Mouse (Mus musculus) bone marrow, adult 2 months (tissue): Measurements from ENCODE around the gene D430041D05Rik. TPM values are rescaled to one million over a fixed set of nuclear protein-coding genes. Genes with fewer than 3 reads are reported as not detected.

ENCODE experiments used
- H3K27ac ChIP-seq: fragments of 200-500 bp; 2 replicates; pipeline ENCODE4 v1.5.1; 2012; ENCODE audit warnings: low read depth, mild to moderate bottlenecking, control low read depth, inconsistent platforms, low read length; ENCODE audit not compliant: control insufficient read depth, poor library complexity, insufficient read depth
- H3K4me1 ChIP-seq: fragments of 200-500 bp; 2 replicates; pipeline ENCODE4 v1.6.1; 2011; ENCODE audit warnings: low read length; ENCODE audit not compliant: control insufficient read depth, insufficient read depth
- H3K4me3 ChIP-seq: fragments of 200-500 bp; replicated peaks from 2 replicates; pipeline ENCODE3; 2011; ENCODE audit warnings: mild to moderate bottlenecking, low read depth, low read length, control low read depth; ENCODE audit not compliant: control insufficient read depth
- CTCF ChIP-seq: fragments of 200-500 bp; IDR thresholded peaks from 2 replicates; pipeline ENCODE4 v1.5.1; 2011; ENCODE audit warnings: low read length, control low read depth; ENCODE audit not compliant: control insufficient read depth, insufficient read depth
- POLR2A ChIP-seq: fragments of 200-500 bp; IDR thresholded peaks from 2 replicates; pipeline ENCODE4 v1.6.1; 2011; ENCODE audit warnings: low read depth, mild to moderate bottlenecking, control low read depth, low read length, borderline replicate concordance; ENCODE audit not compliant: control insufficient read depth
- WGBS: fragments of 180-500 bp; shearing (Covaris S2); methylation state at CpG from one replicate; pipeline ENCODE4 v1.1.7; 2018; 5-methylcytosine and 5-hydroxymethylcytosine counted together
- polyA plus RNA-seq: library from polyadenylated mRNA; stranded (reverse); fragments of >200 nt; gene quantifications from 2 replicates; pipeline ENCODE4 v1.2.4, GENCODE M21; 2011; ENCODE audit warnings: low replicate concordance; ENCODE audit not compliant: missing spikeins, insufficient read depth, insufficient read length

The D430041D05Rik gene
- polyA plus RNA-seq, 1 experiment, result not detected

DNA sequence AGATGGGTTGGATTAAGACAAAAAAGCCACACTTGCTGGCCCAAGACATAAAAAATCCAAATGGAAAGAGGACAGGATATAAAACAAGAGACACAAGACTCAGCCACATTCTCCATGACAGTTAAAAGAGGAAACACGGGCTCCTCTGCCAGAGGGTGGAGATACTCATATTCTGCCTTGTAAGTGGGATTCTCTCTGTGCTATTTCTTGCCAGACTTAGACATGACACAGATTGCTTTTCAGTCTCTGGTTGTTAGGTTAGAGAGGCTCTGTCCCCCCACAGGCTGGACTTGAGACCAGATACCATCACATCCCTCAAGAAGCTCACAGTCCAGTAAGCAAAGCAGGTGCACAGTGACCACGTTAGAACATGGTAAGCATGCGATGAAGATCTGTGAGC, 2.2 kb upstream of the D430041D05Rik start:
- Histone ChIP-seq H3K4me3 (no peak overlapping the region), H3K27ac (no peak overlapping the region), H3K4me1 (no peaks in the 10 kb centered on the region)
- TF ChIP-seq CTCF (no peak), POLR2A (no peak)
- 74% methylated on average over 3 of the region's 3 CpGs for WGBS

DNA sequence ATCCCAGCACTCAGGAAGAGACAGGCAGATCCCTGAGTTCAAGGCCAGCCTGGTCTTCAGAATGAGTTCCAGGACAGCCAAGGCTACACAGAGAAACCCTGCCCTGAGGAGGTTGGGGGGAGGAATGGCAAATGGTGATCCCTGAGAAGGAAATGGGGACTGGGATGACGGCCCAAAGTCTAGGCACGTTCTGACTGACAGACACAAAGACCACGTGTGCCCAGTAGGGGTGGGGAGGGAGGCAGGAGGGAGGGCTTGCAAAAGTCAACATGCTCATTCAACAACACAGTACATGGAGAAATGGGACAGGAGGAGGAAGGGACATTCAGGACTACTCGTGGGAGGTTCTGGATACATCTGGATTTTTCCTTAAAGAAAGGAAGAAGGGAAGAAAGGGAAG, 1.7 kb upstream of the D430041D05Rik start:
- TF ChIP-seq CTCF, result no peak
- TF ChIP-seq POLR2A, result no peak
- WGBS, result 27% methylated on average over 4 of the region's 4 CpGs
- no peaks in the 10 kb centered on the region for H3K4me1 ChIP-seq
- no peak overlapping the region for H3K27ac ChIP-seq
- no peak overlapping the region for H3K4me3 ChIP-seq

DNA sequence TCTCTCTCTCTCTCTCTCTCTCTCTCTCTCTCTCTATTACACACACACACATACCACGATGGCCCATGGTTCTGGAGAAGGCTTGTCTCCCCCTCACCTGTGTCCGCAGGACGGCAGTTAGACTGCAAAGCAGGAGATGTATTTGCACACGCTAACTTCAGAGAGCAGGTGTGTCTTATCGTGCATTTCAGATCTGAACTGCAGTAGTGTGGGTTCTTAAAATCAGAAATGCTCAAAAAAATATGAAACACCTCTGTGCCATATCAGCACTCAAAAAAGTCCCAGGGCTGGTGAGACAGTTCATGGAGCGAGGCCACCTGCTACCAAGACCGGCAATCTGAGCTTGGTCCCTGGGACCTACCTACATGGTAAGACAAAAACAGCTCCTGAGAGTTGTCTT, 993 bp upstream of the D430041D05Rik start:
- TF ChIP-seq CTCF (no peak), POLR2A (no peak)
- Histone ChIP-seq H3K4me3 (no peak overlapping the region), H3K4me1 (no peaks in the 10 kb centered on the region), H3K27ac (no peak overlapping the region)
- WGBS, result 76% methylated on average over 7 of the region's 7 CpGs

DNA sequence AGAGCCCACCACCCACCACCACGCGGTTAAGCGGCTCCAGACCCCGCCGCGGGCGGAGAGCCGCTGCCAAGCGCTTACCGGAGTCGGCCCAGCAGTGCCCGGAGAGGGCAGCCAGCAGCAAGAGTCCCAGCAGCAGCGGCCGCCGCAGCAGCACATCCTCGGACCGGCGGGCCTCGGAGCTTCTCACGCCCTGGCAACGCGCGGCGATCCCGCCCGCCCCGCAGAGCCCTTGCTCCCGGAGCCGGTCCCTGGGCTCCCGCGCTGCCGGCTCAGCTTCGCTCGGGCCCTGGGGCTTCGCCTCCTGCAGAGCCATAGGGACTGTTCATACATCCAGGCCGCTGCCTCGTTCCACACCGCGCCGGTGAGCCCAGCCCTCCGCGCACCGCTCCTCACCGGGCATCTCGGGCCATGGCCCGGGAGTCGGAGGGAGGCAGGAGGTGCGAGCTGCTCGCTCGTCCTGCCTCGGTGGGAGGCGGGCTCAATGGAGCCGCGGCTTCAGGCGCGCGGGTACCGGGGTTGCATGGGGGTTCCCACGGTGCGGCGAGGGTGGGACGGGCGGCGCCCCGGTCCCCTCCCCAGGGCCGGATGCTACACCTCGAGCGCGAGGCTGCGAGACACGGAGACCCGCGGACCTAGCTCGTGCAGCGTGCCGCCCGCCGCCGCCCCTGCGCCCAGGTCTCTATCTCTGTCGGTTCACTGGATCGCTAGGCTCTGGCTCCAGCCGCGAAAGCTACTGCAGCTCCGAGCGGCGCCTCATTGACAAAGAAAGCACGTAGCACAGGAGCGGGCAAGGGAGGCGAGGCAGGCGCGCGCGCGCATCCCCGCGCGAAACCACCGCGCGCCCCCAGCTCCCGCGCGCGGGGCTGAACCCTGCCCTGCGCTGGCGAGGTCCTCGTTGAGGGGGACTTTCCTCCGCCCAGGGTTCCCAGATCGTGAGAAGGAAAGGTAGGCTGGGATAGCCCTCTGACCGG, 677 bp downstream of the D430041D05Rik start:
- TF ChIP-seq CTCF (no peak), POLR2A (no peak)
- no peak overlapping the region for H3K4me3 ChIP-seq
- 2% methylated on average over 111 of the region's 111 CpGs for WGBS
- no peaks in the 10 kb centered on the region for H3K4me1 ChIP-seq
- H3K27ac ChIP-seq, result no peak overlapping the region

DNA sequence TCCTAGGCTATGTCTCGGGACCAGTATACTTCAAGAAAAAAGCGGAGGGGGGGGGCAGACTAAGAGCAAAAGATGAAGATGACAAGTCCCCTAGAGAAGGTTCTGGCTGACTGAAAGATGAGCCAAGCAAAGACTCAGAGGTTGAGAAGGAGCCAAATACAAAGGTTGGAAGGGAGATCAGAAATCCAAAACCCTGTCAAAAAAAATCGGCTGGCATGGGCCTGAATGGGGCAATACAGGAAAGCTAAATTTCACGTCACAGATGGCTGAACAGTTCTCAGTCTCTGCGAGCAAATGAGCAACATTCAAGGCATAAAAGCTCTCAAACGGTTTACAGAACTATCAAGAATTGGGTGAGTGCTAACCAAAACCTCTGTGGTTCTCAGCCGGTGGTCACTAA, 2.5 kb downstream of the D430041D05Rik start:
- WGBS, result 62% methylated on average over 7 of the region's 7 CpGs
- H3K4me3 ChIP-seq, result no peak overlapping the region
- no peak for TF ChIP-seq CTCF
- no peak for TF ChIP-seq POLR2A
- no peak overlapping the region for H3K27ac ChIP-seq
- no peaks in the 10 kb centered on the region for H3K4me1 ChIP-seq

GRCm38 (mm10) chr2:104407913-104408312, 2.9 kb downstream of the D430041D05Rik start:
- Histone ChIP-seq H3K4me1 (no peaks in the 10 kb centered on the region), H3K4me3 (no peak overlapping the region), H3K27ac (no peak overlapping the region)
- WGBS, result 70% methylated on average over 4 of the region's 4 CpGs
- no peak for TF ChIP-seq POLR2A
- TF ChIP-seq CTCF, result no peak

DNA sequence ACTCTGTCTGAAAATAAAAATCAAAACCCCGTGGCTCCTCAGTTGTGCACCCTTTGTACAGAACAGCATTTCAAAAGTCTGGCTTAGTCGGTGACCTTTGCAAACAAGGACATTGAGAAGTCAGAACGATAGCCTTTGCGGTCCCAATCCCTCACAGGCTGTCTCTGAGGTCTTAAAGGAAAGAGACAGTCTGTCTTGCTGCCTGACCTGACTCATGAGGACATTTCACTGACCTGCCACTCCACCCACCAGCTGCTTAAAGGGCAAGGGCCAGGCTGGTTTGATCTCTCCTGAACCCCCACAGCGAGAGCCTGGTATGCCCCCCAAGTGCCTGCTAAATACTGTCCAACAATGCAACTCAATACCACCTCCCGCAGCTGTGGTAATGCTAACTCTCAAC, 6.8 kb downstream of the D430041D05Rik start:
- WGBS, result 79% methylated on average over 6 of the region's 6 CpGs
- H3K4me1 ChIP-seq, result no peaks in the 10 kb centered on the region

DNA sequence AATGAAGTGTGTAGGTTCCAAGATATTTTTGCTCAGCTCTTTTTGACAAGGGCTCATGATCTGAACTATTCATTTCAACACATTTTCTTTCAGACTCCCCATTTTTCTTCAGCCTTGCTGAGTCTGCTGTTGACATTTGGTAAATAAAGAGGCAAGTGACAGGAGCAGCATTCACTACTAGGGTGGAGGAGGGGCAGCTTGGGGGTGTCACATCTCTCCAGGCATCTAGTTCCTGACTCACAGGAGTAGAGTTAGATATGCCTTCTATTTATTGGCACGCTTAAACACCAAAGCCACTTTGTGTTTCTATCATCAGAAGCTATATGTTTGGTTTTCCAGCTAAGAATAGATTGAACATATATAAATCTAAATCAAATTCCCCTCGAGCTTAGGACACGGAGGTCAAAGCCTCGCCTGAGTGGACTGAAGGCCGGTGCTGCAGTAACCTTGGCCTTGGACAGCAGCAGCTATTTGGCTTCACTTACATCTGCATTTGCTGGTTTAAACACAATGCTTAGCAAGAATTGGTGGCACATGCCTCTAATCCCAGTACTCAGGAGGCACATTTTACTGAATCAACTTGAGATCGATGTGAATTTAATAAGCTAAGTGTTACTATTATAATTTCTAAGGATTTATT, 12.0 kb downstream of the D430041D05Rik start:
- WGBS, result 83% methylated on average over 6 of the region's 6 CpGs
- Histone ChIP-seq H3K27ac (no peak overlapping the region), H3K4me1 (no peaks in the 10 kb centered on the region), H3K4me3 (no peak overlapping the region)
- TF ChIP-seq CTCF, result no peak
- TF ChIP-seq POLR2A, result no peak

More for the DNA sequence above, 6.8 kb downstream of the D430041D05Rik start:
- TF ChIP-seq POLR2A (no peak), CTCF (no peak)
- no peak overlapping the region for H3K27ac ChIP-seq
- no peak overlapping the region for H3K4me3 ChIP-seq

DNA sequence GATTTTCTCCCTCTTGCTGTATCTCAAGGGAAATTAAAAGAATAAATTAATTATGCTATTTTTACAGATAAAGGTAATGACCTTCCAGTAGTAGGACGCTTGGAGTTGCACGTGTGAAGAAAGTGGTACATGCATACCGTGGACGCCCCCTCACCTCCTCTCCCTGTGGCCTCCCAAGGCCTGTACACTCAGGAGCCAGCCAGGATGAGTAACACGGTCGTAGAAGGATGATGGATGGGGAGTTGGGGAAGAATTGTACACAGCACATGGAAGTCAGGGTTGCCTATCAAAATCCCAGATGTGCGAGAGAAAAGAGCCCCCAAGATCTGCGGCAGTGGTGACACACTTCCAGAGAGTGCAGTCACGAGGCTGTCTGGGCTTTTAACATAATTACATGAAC, 14.9 kb downstream of the D430041D05Rik start:
- 74% methylated on average over 9 of the region's 9 CpGs for WGBS

More for the DNA sequence above, 14.9 kb downstream of the D430041D05Rik start:
- Histone ChIP-seq H3K4me3 (no peak overlapping the region), H3K4me1 (no peaks in the 10 kb centered on the region), H3K27ac (no peak overlapping the region)
- TF ChIP-seq CTCF (no peak), POLR2A (no peak)
